Mouse (Mus musculus) ES-Bruce4 (cell line): ENCODE measurements around the gene Cfap54.

Source experiments
- CTCF ChIP-seq: IDR thresholded peaks from one replicate; pipeline ENCODE4 v1.8.1; 2011; ENCODE audit warnings: low read depth, low read length
- POLR2A ChIP-seq: IDR thresholded peaks from one replicate; pipeline ENCODE4 v1.8.1; 2011; ENCODE audit warnings: low read length; ENCODE audit not compliant: insufficient read depth

DNA sequence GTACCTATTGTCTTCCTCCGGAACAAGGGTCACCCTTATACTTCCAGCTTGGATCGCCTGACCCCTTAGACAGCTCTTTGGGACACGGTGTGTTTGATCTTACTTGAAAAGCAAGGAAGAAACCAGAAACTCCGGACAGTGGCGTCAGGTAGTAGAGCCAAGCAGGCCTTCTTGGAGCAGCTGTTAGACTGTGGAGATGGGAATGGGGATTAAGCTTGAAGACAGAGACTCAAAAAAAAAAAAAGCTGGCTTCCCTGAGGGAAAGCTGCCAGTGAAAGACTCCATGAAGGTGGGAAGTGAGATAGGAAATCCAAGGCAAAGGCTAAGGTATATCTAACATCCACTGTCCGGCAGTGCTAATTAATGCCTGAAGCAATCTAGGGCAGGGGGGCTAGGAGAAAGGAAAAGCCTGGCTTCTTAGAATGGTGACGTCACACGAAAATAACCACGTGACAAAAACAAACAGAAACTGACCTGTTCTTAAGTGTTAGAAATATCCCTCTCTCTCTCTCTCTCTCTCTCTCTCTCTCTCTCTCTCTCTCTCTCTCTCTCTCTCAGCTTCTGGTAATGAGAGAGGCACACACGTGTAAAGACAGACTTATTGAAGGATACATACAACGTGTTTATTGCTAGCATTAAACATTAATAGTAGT is 7.1 kb upstream of the Cfap54 start:
- TF ChIP-seq CTCF (no peak), POLR2A (no peak)
